Mouse (Mus musculus) hindbrain, embryonic 15.5 days (tissue): ENCODE measurements around the gene Mc3r. TPM values are rescaled to one million over a fixed set of nuclear protein-coding genes. Genes with fewer than 3 reads are reported as not detected.

Source experiments
- polyA plus RNA-seq: library from polyadenylated mRNA; unstranded; fragments of >200 nt; fragmentation: Nextera tagmentation; extraction: Ambion mirVana; gene quantifications from 2 replicates; pipeline ENCODE4 v1.2.1, GENCODE M21; 2015

The Mc3r gene
- polyA plus RNA-seq, 1 experiment from 2014 or later: 0.08 TPM

Other genes starting within 250 kb of the Mc3r start
- 37.8 and 38.2 TPM in 2 replicates for gene Cbln4, start 205.0 kb upstream of the Mc3r start, polyA plus RNA-seq
- gene Fam210b, start 97.1 kb downstream of the Mc3r start, polyA plus RNA-seq: 17.8 and 19.2 TPM in 2 replicates
- 21.4 and 24.5 TPM in 2 replicates for gene Aurka, start 122.0 kb downstream of the Mc3r start, polyA plus RNA-seq
- 22.4 and 25.1 TPM in 2 replicates for gene Cstf1, start 122.2 kb downstream of the Mc3r start, polyA plus RNA-seq
- gene Cass4, start 145.3 kb downstream of the Mc3r start, polyA plus RNA-seq: 0.13 and 0.20 TPM in 2 replicates
- 88.8 and 93.1 TPM in 2 replicates for gene Rtf2, start 192.1 kb downstream of the Mc3r start, polyA plus RNA-seq
- 1.6 and 1.8 TPM in 2 replicates for gene Gcnt7, start 210.1 kb downstream of the Mc3r start, polyA plus RNA-seq
- gene Fam209, start 224.0 kb downstream of the Mc3r start, polyA plus RNA-seq: 0.64 TPM in 1 of 2 replicates, not detected in the other